Mouse (Mus musculus): ENCODE results near the gene Zfp575.

DNA sequence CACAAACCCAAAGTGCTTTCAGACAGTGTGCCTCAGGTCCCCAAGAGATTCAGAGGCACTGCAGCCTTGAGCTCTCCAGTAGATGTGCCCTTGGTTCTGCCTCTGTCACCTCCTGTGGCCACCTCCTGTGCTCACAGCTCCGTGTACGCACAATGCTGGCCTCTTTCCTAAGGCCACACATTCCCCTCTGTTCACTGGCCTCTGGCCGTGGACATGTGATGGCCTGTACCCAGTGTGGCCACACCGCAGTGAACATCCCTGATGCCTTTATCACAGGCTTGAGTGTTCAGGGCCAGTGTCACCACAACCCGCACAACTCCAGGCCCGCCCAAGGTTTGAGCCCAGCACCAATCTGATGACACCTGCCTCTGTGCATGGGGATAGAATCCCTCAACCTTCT, 2.6 kb downstream of the Zfp575 start:
- TF ChIP-seq CTCF (IDR thresholded peaks at IDR 0.05; ENCODE audit: low read depth, low read length) (no peak), GATA2 (IDR thresholded peaks at IDR 0.05; ENCODE audit: borderline replicate concordance, low read depth, low read length) (no peak), GATA1 (IDR thresholded peaks at IDR 0.05; ENCODE audit: borderline replicate concordance, low read length) (no peak)
